Mouse (Mus musculus) adipose tissue, adult 10 weeks (tissue): ENCODE measurements around the gene Gmppa. TPM values are rescaled to one million over a fixed set of nuclear protein-coding genes. Genes with fewer than 3 reads are reported as not detected.

ENCODE experiments used
- polyA plus RNA-seq: library from polyadenylated mRNA; stranded (reverse); fragments of 350-450 nt; fragmentation: Illumina TruSeq; extraction: RNeasy Lipid Tissue Mini Kit (QIAGEN cat#74804); gene quantifications from one replicate; pipeline ENCODE4 v1.2.3, GENCODE M21; 2014; ENCODE audit warnings: low read depth, low replicate concordance

The Gmppa gene
- 103 TPM for polyA plus RNA-seq

DNA sequence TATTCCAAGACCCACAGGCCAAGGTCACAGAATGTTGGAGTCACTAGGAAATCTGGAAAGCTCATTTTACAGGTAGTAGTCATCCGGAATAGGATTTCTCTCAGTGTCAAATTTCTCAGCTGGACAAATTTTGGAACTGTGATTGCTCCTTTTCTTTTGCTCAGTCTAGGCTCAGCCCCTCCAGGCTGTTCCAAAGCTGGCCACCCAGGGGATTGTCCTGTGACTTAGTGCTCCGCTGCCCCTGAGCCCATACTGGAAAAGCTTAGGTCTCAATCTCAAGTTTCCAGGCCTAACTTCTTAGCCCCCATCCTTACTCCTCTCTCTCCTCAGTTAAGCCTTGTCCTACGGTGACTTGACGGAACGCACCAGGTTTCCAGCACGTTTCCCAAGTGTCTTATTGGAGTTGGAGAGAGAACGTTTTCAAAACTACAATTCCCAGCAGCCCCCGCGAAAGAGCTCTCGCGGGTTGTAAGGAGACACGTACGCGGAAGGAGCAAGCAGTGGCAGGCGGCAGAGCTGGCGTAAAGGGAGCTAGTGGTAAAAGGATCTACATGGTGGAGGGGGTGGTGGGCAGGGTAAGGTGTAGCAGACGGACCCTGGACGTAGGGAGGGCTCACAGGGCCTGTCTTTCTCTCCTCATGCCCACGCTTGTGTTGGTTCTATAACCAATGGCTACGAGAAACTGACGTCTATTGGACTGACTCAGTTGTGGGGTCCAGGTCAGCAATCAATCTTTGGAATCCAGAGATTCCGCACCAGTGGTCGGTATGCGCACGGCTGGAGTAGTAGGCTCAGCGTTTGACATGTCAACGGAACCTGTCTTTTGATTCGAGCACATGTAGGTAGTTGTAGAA is at the start of gene Gmppa:
TSS of gene Gmppa (plus strand) at position 456 of the 854 bp plus-strand sequence.

DNA sequence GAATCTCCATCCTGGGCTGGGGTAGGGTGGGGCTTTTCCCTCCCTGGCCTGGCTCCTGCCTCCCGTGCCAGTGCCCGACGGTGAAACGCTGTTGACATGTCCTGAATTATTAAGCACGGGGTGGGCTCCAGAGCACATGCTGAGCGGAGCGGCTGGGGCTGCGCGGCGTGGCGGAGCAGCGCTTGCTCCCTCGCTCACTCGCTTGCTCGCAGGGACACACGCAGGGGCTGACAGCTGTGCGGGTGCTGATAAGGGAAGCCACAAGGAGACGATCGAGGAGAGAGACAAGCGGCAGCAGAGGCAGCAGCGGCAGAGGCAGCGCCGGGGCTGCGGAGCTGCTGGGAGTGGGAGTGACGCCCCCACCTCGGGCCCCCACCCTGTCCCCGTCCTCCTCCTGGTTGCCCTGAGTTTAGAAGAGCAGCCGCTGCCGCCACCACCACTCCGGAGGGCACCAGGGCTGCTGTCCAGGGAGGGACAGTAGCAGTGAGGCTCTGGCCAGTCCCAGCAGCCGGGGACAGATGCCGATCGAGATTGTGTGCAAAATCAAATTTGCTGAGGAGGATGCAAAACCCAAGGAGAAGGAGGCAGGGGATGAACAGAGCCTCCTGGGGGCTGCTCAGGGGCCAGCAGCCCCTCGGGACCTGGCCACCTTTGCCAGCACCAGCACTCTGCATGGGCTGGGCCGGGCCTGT is 14.7 kb downstream of the Gmppa start, which contains the start of gene Asic4:
TSS of gene Asic4 (plus strand) at position 123 of the 692 bp plus-strand sequence.

DNA sequence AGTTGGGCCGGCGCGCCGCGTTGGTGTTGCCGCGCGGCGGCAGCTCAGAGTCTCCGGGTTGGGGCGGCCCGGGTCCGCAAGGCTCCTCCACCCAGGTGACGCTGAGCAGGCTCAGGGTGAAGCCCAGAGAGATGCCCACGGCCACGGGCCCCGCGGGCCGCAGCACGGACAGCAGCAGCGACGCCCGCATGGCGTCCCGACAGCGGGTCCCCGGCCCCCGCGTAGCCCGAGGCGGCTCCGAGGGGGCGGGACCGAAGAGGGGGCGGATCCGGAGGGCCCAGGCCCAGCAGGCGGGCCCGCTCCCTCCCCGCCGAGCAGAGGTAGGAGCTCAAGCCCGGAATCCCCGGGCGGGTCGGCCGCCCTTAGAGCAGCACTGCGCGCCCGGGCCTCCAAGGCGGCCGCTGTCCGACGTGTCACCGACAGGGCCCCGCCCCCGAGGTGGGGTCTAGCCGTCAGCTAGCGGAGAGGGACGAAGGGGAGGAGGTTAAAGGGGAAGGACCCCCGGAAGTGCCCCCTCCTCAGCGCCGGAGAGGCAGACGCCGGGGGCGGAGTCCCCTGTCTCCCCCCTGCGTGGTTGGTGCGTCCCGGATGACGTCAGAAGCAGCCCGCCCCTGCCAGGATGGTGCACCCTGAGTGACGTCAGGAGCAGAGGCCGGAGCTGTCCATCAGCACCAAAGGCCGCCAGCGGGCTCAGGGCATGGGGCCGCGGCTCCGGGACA is 43.3 kb downstream of the Gmppa start, which contains the start of the genes Chpf and Tmem198:
TSS of gene Chpf (minus strand) at position 392 of the 719 bp plus-strand sequence.
TSS of gene Tmem198 (plus strand) at position 617 of the 719 bp plus-strand sequence.

Other genes starting within 250 kb of the Gmppa start
- 26.4 TPM for gene Ankzf1, start 243.8 kb upstream of the Gmppa start, polyA plus RNA-seq
- 26.4 TPM for gene Atg9a, start 243.7 kb upstream of the Gmppa start, polyA plus RNA-seq
- gene Glb1l, start 225.1 kb upstream of the Gmppa start, polyA plus RNA-seq: 40.7 TPM
- gene Stk16, start 225.1 kb upstream of the Gmppa start, polyA plus RNA-seq: 100 TPM
- 55.1 TPM for gene Tuba4a, start 216.1 kb upstream of the Gmppa start, polyA plus RNA-seq
- not detected for gene A630095N17Rik, start 203.8 kb upstream of the Gmppa start, polyA plus RNA-seq
- 54.8 TPM for gene Dnajb2, start 199.5 kb upstream of the Gmppa start, polyA plus RNA-seq
- gene Ptprn, start 171.4 kb upstream of the Gmppa start, polyA plus RNA-seq: 0.16 TPM
- gene Resp18, start 157.5 kb upstream of the Gmppa start, polyA plus RNA-seq: not detected
- 85.7 TPM for gene Dnpep, start 117.9 kb upstream of the Gmppa start, polyA plus RNA-seq
- 40.0 TPM for gene Des, start 75.6 kb upstream of the Gmppa start, polyA plus RNA-seq
- 9.7 TPM for gene Speg, start 60.6 kb upstream of the Gmppa start, polyA plus RNA-seq
- not detected for gene Asic4, start 14.5 kb downstream of the Gmppa start, polyA plus RNA-seq
- gene Chpf, start 43.4 kb downstream of the Gmppa start, polyA plus RNA-seq: 31.5 TPM
- gene Tmem198, start 43.6 kb downstream of the Gmppa start, polyA plus RNA-seq: 1.2 TPM
- 21.6 TPM for gene Obsl1, start 70.5 kb downstream of the Gmppa start, polyA plus RNA-seq
- 20.7 TPM for gene Inha, start 71.1 kb downstream of the Gmppa start, polyA plus RNA-seq
- 20.1 TPM for gene Stk11ip, start 85.6 kb downstream of the Gmppa start, polyA plus RNA-seq
- 13.6 TPM for gene Slc4a3, start 110.3 kb downstream of the Gmppa start, polyA plus RNA-seq